Mouse (Mus musculus): Measurements from ENCODE around the gene Cdx2.

GRCm38 (mm10) chr5:147340741-147341414 lies 33.8 kb upstream of the Cdx2 start:
- TF ChIP-seq POLR2A (IDR thresholded peaks at IDR 0.05; ENCODE audit: borderline replicate concordance, extremely low read depth, insufficient read depth, insufficient read length, poor library complexity, severe bottlenecking) = no peak
- TF ChIP-seq CTCF (IDR thresholded peaks at IDR 0.05; ENCODE audit: borderline replicate concordance, extremely low read depth, insufficient read depth, insufficient read length) = no peak

All from brain, embryonic 14.5 days (tissue).